Mouse (Mus musculus): ENCODE results near the gene Cox4i2. TPM values are rescaled to one million over a fixed set of nuclear protein-coding genes. Genes with fewer than 3 reads are reported as not detected.
A peak's percentile ranks its signal among the peaks of the same experiment; 100 is the strongest.

Cox4i2 gene
- total RNA-seq, 4 experiments from 2014 or later: 1.3 to 4.4 (median 2.7) TPM

- DNase-seq: no peak
These were observed 46.8 kb downstream of the Cox4i2 start for GRCm38 (mm10) chr2:152800762-152801113.

GRCm38 (mm10) chr2:152802303-152802702, 48.3 kb downstream of the Cox4i2 start:
- DNase-seq: no peak

- no peak for DNase-seq
These were observed 49.1 kb downstream of the Cox4i2 start for GRCm38 (mm10) chr2:152803081-152803480.

GRCm38 (mm10) chr2:152804408-152805110, 50.6 kb downstream of the Cox4i2 start:
- no peak for DNase-seq

GRCm38 (mm10) chr2:152805111-152805490, 51.1 kb downstream of the Cox4i2 start:
- no peak for DNase-seq

- DNase-seq: peak; percentile 76
These were observed 52.1 kb downstream of the Cox4i2 start for GRCm38 (mm10) chr2:152806037-152806436.

GRCm38 (mm10) chr2:152808178-152808577, 54.2 kb downstream of the Cox4i2 start:
- no peak for DNase-seq

- DNase-seq: no peak
These were observed 56.4 kb downstream of the Cox4i2 start for GRCm38 (mm10) chr2:152810158-152810941.

GRCm38 (mm10) chr2:152811336-152812165, 57.6 kb downstream of the Cox4i2 start:
- no peak for DNase-seq

- DNase-seq: no peak
These were observed 59.3 kb downstream of the Cox4i2 start for GRCm38 (mm10) chr2:152813232-152813631.

GRCm38 (mm10) chr2:152814213-152814874, 60.4 kb downstream of the Cox4i2 start:
- DNase-seq: no peak

Small RNA genes lying within 50 kb of the gene (microRNA-seq; reads per million reads assigned to microRNA genes)
- gene Gm23802: 0 reads per million in 2 experiments

Other genes starting within 250 kb of the Cox4i2 start
- gene Defb26, start 242.5 kb upstream of the Cox4i2 start, total RNA-seq (2022): not detected
- not detected for gene Defb28, start 235.9 kb upstream of the Cox4i2 start, total RNA-seq (2022)
- not detected for gene Defb29, start 214.1 kb upstream of the Cox4i2 start, total RNA-seq (2022)
- not detected for gene Gm17416, start 184.8 kb upstream of the Cox4i2 start, total RNA-seq (2022)
- not detected for gene Defb21, start 181.4 kb upstream of the Cox4i2 start, total RNA-seq (2022)
- gene Defb19, start 173.9 kb upstream of the Cox4i2 start, total RNA-seq (2022): not detected
- gene Defb45, start 154.8 kb upstream of the Cox4i2 start, total RNA-seq (2022): not detected
- gene Defb36, start 149.8 kb upstream of the Cox4i2 start, total RNA-seq (2022): 1 to 10 TPM in 1 of 4 experiments, under 1 TPM in 1, not detected in 2; 0.86 to 1.5 TPM
- 1 to 10 TPM in 2 of 4 experiments, not detected in 2; 1.9 to 2.2 TPM for gene Defb25, start 131.1 kb upstream of the Cox4i2 start, total RNA-seq (2022)
- gene Rem1, start 127.2 kb upstream of the Cox4i2 start, total RNA-seq (2022): 10 to 100 TPM in 3 of 4 experiments, 1 to 10 TPM in 1; 9.0 to 20.8 (median 14.6) TPM
- gene H13, start 84.7 kb upstream of the Cox4i2 start, total RNA-seq (2022): 100 to 1,000 TPM; 162 to 222 (median 201) TPM
- 10 to 100 TPM; 28.1 to 32.3 (median 29.7) TPM for gene Mcts2, start 67.1 kb upstream of the Cox4i2 start, total RNA-seq (2022)
- 10 to 100 TPM; 38.9 to 74.3 (median 55.1) TPM for gene Id1, start 17.9 kb upstream of the Cox4i2 start, total RNA-seq (2022)
- 10 to 100 TPM; 58.5 to 74.6 (median 72.0) TPM for gene Bcl2l1, start 77.6 kb downstream of the Cox4i2 start, total RNA-seq (2022)
- gene Tpx2, start 93.8 kb downstream of the Cox4i2 start, total RNA-seq (2022): 1 to 10 TPM; 1.9 to 2.1 (median 1.9) TPM
- under 1 TPM in 1 of 4 experiments, not detected in 3; 0.10 TPM for gene Mylk2, start 157.2 kb downstream of the Cox4i2 start, total RNA-seq (2022)
- gene Foxs1, start 179.0 kb downstream of the Cox4i2 start, total RNA-seq (2022): 1 to 10 TPM; 2.0 to 3.5 (median 2.2) TPM
- gene Dusp15, start 197.5 kb downstream of the Cox4i2 start, total RNA-seq (2022): 1 to 10 TPM; 4.4 to 10.0 (median 5.6) TPM
- under 1 TPM; 0.42 to 0.83 (median 0.46) TPM for gene Ttll9, start 208.3 kb downstream of the Cox4i2 start, total RNA-seq (2022)

All from adrenal gland, adult 8-10 months (tissue).